Mouse (Mus musculus): ENCODE results near the gene Pex10.
A peak's percentile ranks its signal among the peaks of the same experiment; 100 is the strongest.

- TF ChIP-seq CTCF (IDR thresholded peaks at IDR 0.05; ENCODE audit: low read depth) (no peak), EP300 (IDR thresholded peaks at IDR 0.05; ENCODE audit: low read depth) (0 out of 2 replicates have a peak, but pooled peaks have one; percentile 56)
These were observed 19.6 kb downstream of the Pex10 start, which contains the start of the genes Rer1 and Morn1 for GRCm38 (mm10) chr4:155086108-155087024.
